Mouse (Mus musculus): ENCODE data around the gene Rec114. TPM values are rescaled to one million over a fixed set of nuclear protein-coding genes. Genes with fewer than 3 reads are reported as not detected.

The Rec114 gene
- 1.5 TPM for polyA plus RNA-seq (2017; shearing (Covaris generic))

DNA sequence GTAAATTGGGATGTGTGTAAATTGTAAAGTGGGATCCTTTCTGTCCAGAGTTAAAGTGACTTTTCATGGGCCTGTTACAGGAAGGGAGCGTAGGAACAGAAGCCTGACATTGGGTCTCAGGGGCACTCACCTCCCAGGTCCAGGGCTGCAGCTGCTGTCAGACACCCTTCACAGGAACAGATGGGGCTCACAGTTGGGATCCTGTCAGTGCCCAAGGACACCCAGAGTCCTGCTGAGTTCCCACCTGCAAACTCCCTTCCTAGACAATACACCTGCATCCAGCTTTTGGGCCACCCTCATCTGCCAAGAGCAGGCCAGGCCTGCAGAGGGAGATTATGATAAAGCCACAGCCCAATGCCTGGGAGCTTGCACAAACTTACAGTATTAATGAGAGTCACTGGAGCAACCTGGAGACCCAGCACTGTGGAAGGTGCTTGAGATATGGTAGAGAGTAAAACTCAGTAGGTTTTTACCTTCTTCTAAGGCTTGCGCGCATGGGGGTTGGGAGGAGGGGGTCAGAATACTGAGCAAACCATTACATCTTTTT is at the start of gene Rec114:
Gene Rec114 (minus strand): TSS at position 263 of the 547 bp plus-strand sequence.

Other genes with a start within 250 kb of the Rec114 start
- gene Cd276, start 188.5 kb downstream of the Rec114 start, polyA plus RNA-seq (2017; shearing (Covaris generic)), result not detected
- gene Nptn, start 161.7 kb downstream of the Rec114 start, polyA plus RNA-seq (2017; shearing (Covaris generic)), result 64.0 TPM
- gene Hcn4, start 79.4 kb upstream of the Rec114 start, polyA plus RNA-seq (2017; shearing (Covaris generic)), result not detected